Mouse (Mus musculus) thymus, adult 2 months (tissue): Measurements from ENCODE around the gene Rpl14.

ENCODE experiments used
- CTCF ChIP-seq: fragments of 200-500 bp; IDR thresholded peaks from 2 replicates; pipeline ENCODE4 v1.5.1; 2012; ENCODE audit warnings: mild to moderate bottlenecking, control low read depth, low read length, moderate library complexity, borderline replicate concordance; ENCODE audit not compliant: control insufficient read depth, poor library complexity, insufficient read depth; ENCODE audit errors: extremely low read depth
- POLR2A ChIP-seq: fragments of 200-500 bp; IDR thresholded peaks from 2 replicates; pipeline ENCODE4 v1.6.1; 2012; ENCODE audit warnings: mild to moderate bottlenecking, low read length, control low read depth, moderate library complexity; ENCODE audit not compliant: control insufficient read depth, poor library complexity, insufficient read depth; ENCODE audit errors: extremely low read depth

DNA sequence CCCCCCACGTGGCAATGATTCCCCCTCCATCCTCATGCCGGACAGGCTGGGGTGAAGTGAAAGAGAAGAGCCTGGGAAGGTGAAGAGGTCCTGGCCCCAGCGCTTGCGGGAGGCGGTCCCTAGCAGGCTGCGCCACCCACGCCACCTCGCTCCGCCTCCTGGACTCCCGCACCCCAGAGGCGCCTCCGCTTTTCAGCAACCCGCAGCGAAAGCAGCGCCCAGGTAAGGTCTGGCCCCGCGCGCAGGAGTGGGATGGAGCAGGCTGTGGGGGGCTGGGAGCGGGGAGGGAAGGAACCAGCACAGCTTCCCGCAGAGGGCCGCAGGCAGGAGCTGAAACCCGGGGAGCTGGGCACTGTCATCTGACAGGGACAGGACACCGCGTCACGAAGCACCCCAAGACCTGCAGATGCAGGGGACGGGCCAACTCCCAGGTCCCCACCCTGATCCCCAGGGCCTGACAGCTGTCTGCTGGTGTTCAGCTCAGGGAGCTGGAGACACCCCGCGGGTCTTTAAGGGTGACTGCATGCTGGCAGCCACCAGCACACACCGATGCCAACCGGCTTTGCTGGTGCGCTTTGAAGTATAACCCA lies 31.5 kb upstream of the Rpl14 start, which contains the start of gene Entpd3:
- TF ChIP-seq CTCF (no peak), POLR2A (no peak)
